Mouse (Mus musculus) hindbrain, embryonic 14.5 days (tissue): ENCODE measurements around the gene Me3. TPM values are rescaled to one million over a fixed set of nuclear protein-coding genes. Genes with fewer than 3 reads are reported as not detected.
"Not testable (repeated sequence)": the region's sequence is repeated elsewhere in the genome, so short reads cannot be mapped to it uniquely, and the experiment has no call there.

Experiments
- ATAC-seq: fragments of 200-750 bp; cut with Nextera tagmentation; 2 replicates; pipeline ENCODE4 v1.8.0; 2017; ENCODE audit warnings: moderate number of reproducible peaks, mild to moderate bottlenecking, moderate TSS enrichment, moderate library complexity; ENCODE audit not compliant: low FRiP score
- DNase-seq: peaks from one replicate; pipeline ENCODE4 v3.0.0-alpha.2; 2015; ENCODE audit warnings: low spot score
- H3K27ac ChIP-seq: fragments of 300-500 bp; sonication (generic); 2 replicates; pipeline ENCODE4 v1.5.1; 2014; ENCODE audit warnings: mild to moderate bottlenecking, moderate library complexity
- H3K27me3 ChIP-seq: fragments of 300-500 bp; sonication (generic); 2 replicates; pipeline ENCODE4 v1.6.1; 2014; ENCODE audit warnings: mild to moderate bottlenecking, low read length, mixed read lengths; ENCODE audit not compliant: control insufficient read depth, insufficient read depth
- H3K36me3 ChIP-seq: fragments of 300-500 bp; sonication (generic); replicated peaks from 2 replicates; pipeline ENCODE4 v1.6.1; 2014; ENCODE audit not compliant: control insufficient read depth, insufficient read depth
- H3K4me1 ChIP-seq: fragments of 300-500 bp; sonication (generic); replicated peaks from 2 replicates; pipeline ENCODE4 v1.6.1; 2014; ENCODE audit warnings: antibody characterized with exemption, low read length, mixed read lengths; ENCODE audit not compliant: control insufficient read depth, insufficient read depth
- H3K4me2 ChIP-seq: fragments of 300-500 bp; sonication (generic); replicated peaks from 2 replicates; pipeline ENCODE4 v1.6.1; 2014; ENCODE audit warnings: mild to moderate bottlenecking, moderate library complexity
- H3K4me3 ChIP-seq: fragments of 300-500 bp; sonication (generic); replicated peaks from 2 replicates; pipeline ENCODE4 v1.5.1; 2014; ENCODE audit warnings: mild to moderate bottlenecking, low read length
- H3K9ac ChIP-seq: fragments of 300-500 bp; sonication (generic); 2 replicates; pipeline ENCODE4 v1.6.1; 2014
- H3K9me3 ChIP-seq: fragments of 300-500 bp; sonication (generic); 2 replicates; pipeline ENCODE4 v1.6.1; 2016; ENCODE audit warnings: low read length; ENCODE audit not compliant: control insufficient read depth
- WGBS: fragments of 180-500 bp; shearing (Covaris S2); extraction: QIAGEN DNeasy Blood & Tissue Kit; methylation state at CpG from one replicate; pipeline ENCODE4 v1.1.7; 2014; 5-methylcytosine and 5-hydroxymethylcytosine counted together
- polyA plus RNA-seq: library from polyadenylated mRNA; unstranded; fragments of >200 nt; fragmentation: Nextera tagmentation; extraction: Ambion mirVana; gene quantifications from 2 replicates; pipeline ENCODE4 v1.2.1, GENCODE M21; 2014

The Me3 gene
- polyA plus RNA-seq, 1 experiment from 2014 or later, result 12.2 TPM

DNA sequence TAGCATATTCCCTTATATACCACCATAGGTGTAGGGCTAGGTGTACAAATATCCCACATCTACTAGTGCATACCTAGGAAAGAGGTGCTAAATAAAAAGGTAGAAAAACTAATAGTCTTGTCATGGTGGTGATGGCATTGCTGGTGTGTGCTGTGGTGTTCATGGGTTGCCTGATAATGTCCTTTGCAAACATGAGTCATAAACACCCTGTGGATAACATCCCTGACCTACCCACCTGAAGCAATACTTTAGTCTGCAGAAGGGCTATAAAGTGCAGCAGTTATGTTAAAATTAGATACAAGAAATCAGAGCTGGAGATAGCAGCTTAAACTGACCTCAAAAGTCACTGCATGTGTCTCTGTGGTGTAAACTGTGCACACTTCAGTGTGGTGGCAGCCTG lies 80.9 kb downstream of the Me3 start:
- Histone ChIP-seq H3K4me3 (no peak overlapping the region), H3K4me2 (no peak overlapping the region), H3K9me3 (no peaks in the 10 kb centered on the region), H3K36me3 (no peaks in the 10 kb centered on the region), H3K9ac (no peak overlapping the region), H3K4me1 (no peaks in the 10 kb centered on the region), H3K27me3 (no peaks in the 10 kb centered on the region), H3K27ac (no peak overlapping the region)
- DNase-seq, result no peak
- ATAC-seq, result no peak

DNA sequence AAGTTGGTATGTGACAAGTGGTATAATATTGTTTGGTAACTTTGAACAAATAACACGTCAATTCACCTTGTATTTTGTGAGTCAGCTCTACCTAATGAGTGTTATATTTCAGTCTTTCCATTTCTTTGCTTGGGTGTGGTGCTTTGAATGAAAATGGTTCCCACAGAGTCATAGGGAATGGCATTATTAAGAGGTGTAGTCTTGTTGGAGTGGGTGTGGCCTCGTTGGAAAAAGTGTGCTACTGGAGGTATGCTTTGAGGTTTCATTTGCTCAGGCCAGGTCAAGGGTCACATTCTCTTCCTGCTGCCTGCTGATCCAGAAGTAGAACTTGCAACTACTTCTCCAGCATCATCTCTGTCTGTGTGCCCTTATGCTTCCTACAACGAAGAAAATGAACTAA lies 84.0 kb downstream of the Me3 start:
- Histone ChIP-seq H3K4me3 (no peak overlapping the region), H3K36me3 (no peaks in the 10 kb centered on the region), H3K4me2 (no peak overlapping the region), H3K9me3 (no peaks in the 10 kb centered on the region), H3K4me1 (no peaks in the 10 kb centered on the region), H3K27ac (no peak overlapping the region), H3K27me3 (no peaks in the 10 kb centered on the region), H3K9ac (no peak overlapping the region)
- ATAC-seq, result no peak
- WGBS, result 81% methylated on average over 3 of the region's 3 CpGs
- no peak for DNase-seq

DNA sequence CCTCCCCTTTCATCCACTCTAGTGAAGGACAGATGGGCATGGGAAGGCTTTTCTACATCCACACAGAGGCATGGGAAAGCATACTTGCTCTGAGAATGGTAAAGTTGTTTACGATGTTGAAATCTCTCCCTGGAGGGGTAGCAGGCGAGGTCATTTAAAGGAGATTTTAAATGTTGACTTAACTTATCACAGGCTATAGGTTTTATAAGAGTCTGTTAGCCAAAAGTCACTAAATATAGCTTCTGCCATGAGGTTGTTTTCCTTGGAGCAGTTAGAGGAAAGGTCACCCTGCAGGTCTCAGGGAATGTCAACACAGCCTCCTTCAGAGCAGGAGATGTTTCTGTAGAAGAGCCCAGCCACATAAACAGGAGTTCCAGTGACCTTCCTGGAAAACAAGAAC lies 85.3 kb downstream of the Me3 start:
- H3K4me3 ChIP-seq, result no peak overlapping the region
- ATAC-seq (no peak), DNase-seq (no peak)
- H3K27me3 ChIP-seq, result no peaks in the 10 kb centered on the region
- H3K9me3 ChIP-seq, result no peaks in the 10 kb centered on the region
- no peaks in the 10 kb centered on the region for H3K4me1 ChIP-seq
- 82% methylated on average over 2 of the region's 2 CpGs for WGBS
- no peak overlapping the region for H3K4me2 ChIP-seq
- H3K27ac ChIP-seq, result no peak overlapping the region
- H3K36me3 ChIP-seq, result no peaks in the 10 kb centered on the region
- no peak overlapping the region for H3K9ac ChIP-seq

DNA sequence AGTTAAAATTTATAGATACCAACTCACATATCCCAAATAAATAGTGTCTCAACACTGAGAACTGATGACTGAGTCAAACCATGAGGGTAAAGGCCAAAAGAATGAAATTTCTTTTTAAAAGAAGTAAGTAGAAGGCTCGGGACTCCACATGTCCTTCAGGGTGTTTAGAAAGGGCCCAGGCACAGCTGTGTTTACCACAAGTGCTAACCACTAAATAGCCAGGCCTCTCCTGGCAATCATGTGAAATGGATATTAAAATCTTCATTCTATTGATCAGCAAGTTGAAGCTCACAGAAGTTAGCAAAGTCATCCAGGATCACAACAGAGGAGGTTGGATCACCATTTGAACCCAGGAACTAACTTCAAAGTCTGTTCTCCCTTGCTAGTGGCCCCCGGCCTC lies 86.1 kb downstream of the Me3 start:
- Histone ChIP-seq H3K4me2 (no peak overlapping the region), H3K9me3 (no peaks in the 10 kb centered on the region), H3K4me3 (no peak overlapping the region), H3K27me3 (no peaks in the 10 kb centered on the region), H3K9ac (no peak overlapping the region), H3K36me3 (no peaks in the 10 kb centered on the region), H3K27ac (no peak overlapping the region), H3K4me1 (no peaks in the 10 kb centered on the region)
- no peak for DNase-seq
- no peak for ATAC-seq
- WGBS, result 90% methylated on average over 2 of the region's 2 CpGs

DNA sequence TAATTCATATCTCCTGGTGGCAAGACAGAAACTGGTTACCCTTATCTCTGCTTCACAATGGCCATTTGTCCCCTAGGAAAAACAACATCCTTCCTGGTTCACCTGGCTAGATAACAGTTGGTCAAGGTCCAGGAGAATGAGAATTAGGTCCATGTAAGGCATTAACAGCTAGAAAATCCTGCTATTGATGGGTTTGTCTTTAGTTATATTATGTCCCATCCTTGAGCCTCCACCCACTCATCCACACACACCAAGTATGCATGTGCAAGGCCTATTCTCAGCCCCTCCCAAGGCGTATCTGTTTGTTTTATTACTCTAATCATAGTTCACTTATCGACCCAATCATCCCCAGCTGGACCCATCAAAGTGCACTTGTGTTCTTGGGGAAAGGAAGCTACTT lies 88.1 kb downstream of the Me3 start:
- Histone ChIP-seq H3K36me3 (no peaks in the 10 kb centered on the region), H3K4me1 (no peaks in the 10 kb centered on the region), H3K4me3 (no peak overlapping the region), H3K27ac (no peak overlapping the region), H3K9me3 (no peaks in the 10 kb centered on the region), H3K4me2 (no peak overlapping the region), H3K27me3 (no peaks in the 10 kb centered on the region), H3K9ac (no peak overlapping the region)
- WGBS, result 88% methylated on average over 2 of the region's 2 CpGs
- DNase-seq (no peak), ATAC-seq (no peak)

DNA sequence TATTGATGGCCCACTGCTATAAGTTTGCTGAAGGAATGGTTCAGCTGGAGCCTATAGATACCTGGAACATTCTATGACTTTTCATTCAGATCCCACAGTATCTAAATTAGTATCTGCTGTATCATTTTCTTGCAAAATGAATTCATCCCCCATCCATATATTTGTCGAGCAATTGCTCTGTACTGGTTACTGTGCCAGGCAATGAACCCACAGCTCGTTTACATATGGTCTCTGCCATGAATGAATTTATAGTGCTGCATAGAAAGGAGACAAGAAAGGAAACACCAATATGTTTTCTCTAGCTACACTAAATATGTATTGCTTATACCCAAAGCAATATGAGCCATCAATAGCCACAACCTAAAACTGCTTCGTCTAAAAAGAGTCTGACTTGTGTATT lies 94.5 kb downstream of the Me3 start:
- Histone ChIP-seq H3K4me3 (no peak overlapping the region), H3K9me3 (no peaks in the 10 kb centered on the region), H3K4me1 (no peaks in the 10 kb centered on the region), H3K27me3 (no peaks in the 10 kb centered on the region), H3K9ac (no peak overlapping the region), H3K27ac (no peak overlapping the region), H3K4me2 (no peak overlapping the region), H3K36me3 (no peaks in the 10 kb centered on the region)
- DNase-seq (no peak), ATAC-seq (no peak)
- WGBS, result 84% methylated on average over 3 of the region's 3 CpGs

DNA sequence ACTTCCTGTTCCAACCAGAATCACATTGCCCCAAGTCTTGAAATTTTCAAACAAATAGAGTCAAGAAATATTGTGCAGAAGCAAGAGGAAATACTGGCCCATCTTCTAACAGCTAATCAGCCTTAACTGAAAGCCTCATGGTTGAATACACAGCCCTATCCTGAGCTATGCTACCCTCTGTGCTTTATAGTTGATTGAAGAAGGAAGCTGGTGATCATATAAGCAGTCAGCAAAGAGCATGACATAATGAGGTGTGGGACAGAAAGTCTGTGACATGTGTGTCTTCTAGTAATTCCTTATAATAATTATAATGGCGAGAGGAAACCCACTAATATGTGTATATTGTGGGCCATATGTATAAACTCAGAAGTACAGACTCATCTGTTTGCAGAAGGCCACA lies 95.4 kb downstream of the Me3 start:
- H3K4me1 ChIP-seq, result no peaks in the 10 kb centered on the region
- H3K36me3 ChIP-seq, result no peaks in the 10 kb centered on the region
- H3K27ac ChIP-seq, result no peak overlapping the region
- whole genome bisulfite sequencing, result 94% methylated on average over 1 of the region's 1 CpGs
- H3K27me3 ChIP-seq, result no peaks in the 10 kb centered on the region
- no peaks in the 10 kb centered on the region for H3K9me3 ChIP-seq
- no peak overlapping the region for H3K9ac ChIP-seq
- ATAC-seq (no peak), DNase-seq (no peak)
- H3K4me2 ChIP-seq, result no peak overlapping the region
- no peak overlapping the region for H3K4me3 ChIP-seq

DNA sequence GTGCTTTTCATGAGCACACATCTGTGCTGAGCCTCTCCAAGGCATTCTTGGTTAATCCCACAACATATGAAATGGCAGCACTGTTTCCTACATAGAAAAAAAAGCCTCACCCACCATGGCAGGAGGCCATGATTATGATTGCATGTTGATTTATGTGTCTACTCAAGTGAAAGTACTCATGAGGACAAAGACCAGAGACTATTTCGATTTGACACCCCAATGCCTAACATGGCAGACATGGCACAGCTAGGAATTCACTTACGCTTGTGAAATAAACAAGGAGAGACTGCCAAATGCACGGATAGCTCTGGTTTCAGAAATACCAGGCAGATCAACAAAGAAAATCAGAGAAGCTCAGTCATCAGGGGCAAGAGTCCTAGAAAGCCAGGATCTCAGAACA lies 96.2 kb downstream of the Me3 start:
- WGBS, result 78% methylated on average over 3 of the region's 3 CpGs
- ATAC-seq, result no peak
- no peaks in the 10 kb centered on the region for H3K9me3 ChIP-seq

DNA sequence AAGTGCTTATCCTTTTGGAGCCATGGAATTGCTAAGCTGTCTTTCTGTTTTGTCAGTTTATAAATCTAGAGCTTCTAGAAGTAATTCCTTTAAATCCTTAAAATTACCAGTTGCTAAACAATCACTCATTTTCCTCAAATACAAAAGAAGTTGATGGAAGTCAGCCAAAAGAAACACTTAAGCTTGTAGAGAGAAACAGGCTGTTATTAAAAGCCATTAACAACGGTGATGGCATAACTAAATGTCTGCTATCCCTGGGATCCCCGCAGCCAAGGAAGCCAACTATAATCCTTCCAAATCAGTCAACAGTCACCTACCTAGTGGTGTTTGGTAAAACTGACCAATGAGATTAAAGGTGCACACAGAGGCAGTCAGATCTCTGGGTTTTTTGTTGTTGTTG lies 98.3 kb downstream of the Me3 start:
- H3K4me2 ChIP-seq, result no peak overlapping the region
- 75% methylated on average over 2 of the region's 2 CpGs for WGBS
- DNase-seq, result no peak
- no peak overlapping the region for H3K9ac ChIP-seq
- ATAC-seq, result no peak
- H3K27me3 ChIP-seq, result no peaks in the 10 kb centered on the region
- no peaks in the 10 kb centered on the region for H3K36me3 ChIP-seq
- H3K4me3 ChIP-seq, result no peak overlapping the region
- no peaks in the 10 kb centered on the region for H3K9me3 ChIP-seq
- no peak overlapping the region for H3K27ac ChIP-seq
- H3K4me1 ChIP-seq, result no peaks in the 10 kb centered on the region

More for the DNA sequence above, 96.2 kb downstream of the Me3 start:
- Histone ChIP-seq H3K4me2 (no peak overlapping the region), H3K27ac (no peak overlapping the region), H3K4me3 (no peak overlapping the region), H3K4me1 (no peaks in the 10 kb centered on the region), H3K36me3 (no peaks in the 10 kb centered on the region), H3K27me3 (no peaks in the 10 kb centered on the region), H3K9ac (no peak overlapping the region)
- DNase-seq, result no peak

DNA sequence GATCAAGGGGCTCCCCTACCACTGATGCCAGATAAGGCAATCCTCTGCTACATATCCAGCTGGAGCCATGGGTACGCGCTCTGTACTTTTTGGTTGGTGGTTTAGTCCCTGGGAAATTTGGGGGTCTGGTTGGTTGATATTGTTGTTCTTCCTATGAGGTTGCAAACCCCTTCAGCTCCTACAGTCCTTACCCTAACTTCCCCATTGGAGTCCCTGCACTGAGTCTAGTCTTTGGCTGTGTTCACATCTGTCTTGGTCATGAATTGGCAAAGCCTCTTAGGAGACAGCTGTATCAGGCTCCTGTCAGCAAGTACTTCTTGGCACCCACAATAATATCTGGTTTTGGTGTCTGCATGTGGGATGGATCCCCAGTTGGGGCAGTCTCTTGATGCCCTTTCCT lies 98.9 kb downstream of the Me3 start:
- H3K9me3 ChIP-seq, H3K27me3 ChIP-seq, H3K4me1 ChIP-seq, H3K4me3 ChIP-seq, H3K36me3 ChIP-seq, H3K9ac ChIP-seq, H3K27ac ChIP-seq, ATAC-seq, H3K4me2 ChIP-seq, DNase-seq: not testable (repeated sequence)
- 90% methylated on average over 2 of the region's 2 CpGs for WGBS
